Mouse (Mus musculus): ENCODE results near the gene Tmtc1. TPM values are rescaled to one million over a fixed set of nuclear protein-coding genes. Genes with fewer than 3 reads are reported as not detected.
A peak's percentile ranks its signal among the peaks of the same experiment; 100 is the strongest.

Gene Tmtc1
- polyA plus RNA-seq, 1 experiment from 2014 or later, result 0.81 TPM

- Histone ChIP-seq H3K4me1 (ENCODE audit: control insufficient read depth, insufficient read depth, low read length) (no peaks in the 10 kb centered on the region; the same call in 1 of the 2 replicates), H3K9ac (replicated peaks; ENCODE audit: low read length) (no peak overlapping the region; the same call in none of the 2 replicates), H3K27me3 (ENCODE audit: control insufficient read depth, insufficient read depth, low read length) (peaks cover 12% of the 10 kb centered on the region), H3K4me3 (ENCODE audit: low read depth, low read length) (peak overlapping the region; percentile 76), H3K4me2 (ENCODE audit: low read depth, low read length) (peak overlapping the region; percentile 76), H3K36me3 (replicated peaks; ENCODE audit: control insufficient read depth, insufficient read depth, low read depth, low read length) (no peaks in the 10 kb centered on the region), H3K9me3 (replicated peaks; ENCODE audit: control insufficient read depth, low read length) (no peaks in the 10 kb centered on the region), H3K27ac (replicated peaks; ENCODE audit: low read depth, low read length) (no peak overlapping the region)
- WGBS, result under 1% methylated on average over 27 of the region's 27 CpGs
- ATAC-seq (replicated peaks; ENCODE audit: insufficient number of reproducible peaks, low FRiP score, low TSS enrichment, low read depth) (no peak), DNase-seq (ENCODE audit: low spot score) (peak; percentile 46)
Measured at GRCm38 (mm10) chr6:148442671-148443290, 1.4 kb downstream of the Tmtc1 start.

GRCm38 (mm10) chr6:148441871-148442270 is 2.3 kb downstream of the Tmtc1 start:
- WGBS, result 12% methylated on average over 5 of the region's 5 CpGs
- H3K9ac ChIP-seq (replicated peaks; ENCODE audit: low read length), result no peak overlapping the region
- no peaks in the 10 kb centered on the region for H3K36me3 ChIP-seq (replicated peaks; ENCODE audit: control insufficient read depth, insufficient read depth, low read depth, low read length)
- no peaks in the 10 kb centered on the region for H3K9me3 ChIP-seq (replicated peaks; ENCODE audit: control insufficient read depth, low read length)
- ATAC-seq (replicated peaks; ENCODE audit: insufficient number of reproducible peaks, low FRiP score, low TSS enrichment, low read depth) (no peak), DNase-seq (ENCODE audit: low spot score) (no peak)
- no peak overlapping the region for H3K4me3 ChIP-seq (ENCODE audit: low read depth, low read length)
- no peak overlapping the region for H3K27ac ChIP-seq (replicated peaks; ENCODE audit: low read depth, low read length)
- H3K4me2 ChIP-seq (ENCODE audit: low read depth, low read length), result no peak overlapping the region
- H3K27me3 ChIP-seq (ENCODE audit: control insufficient read depth, insufficient read depth, low read length), result peaks cover 12% of the 10 kb centered on the region
- H3K4me1 ChIP-seq (ENCODE audit: control insufficient read depth, insufficient read depth, low read length), result no peaks in the 10 kb centered on the region; the same call in 1 of the 2 replicates

- Histone ChIP-seq H3K36me3 (replicated peaks; ENCODE audit: control insufficient read depth, insufficient read depth, low read depth, low read length) (no peaks in the 10 kb centered on the region), H3K4me1 (ENCODE audit: control insufficient read depth, insufficient read depth, low read length) (no peaks in the 10 kb centered on the region; the same call in 1 of the 2 replicates), H3K9me3 (replicated peaks; ENCODE audit: control insufficient read depth, low read length) (no peaks in the 10 kb centered on the region), H3K4me2 (ENCODE audit: low read depth, low read length) (no peak overlapping the region), H3K27ac (replicated peaks; ENCODE audit: low read depth, low read length) (no peak overlapping the region), H3K4me3 (ENCODE audit: low read depth, low read length) (no peak overlapping the region), H3K9ac (replicated peaks; ENCODE audit: low read length) (no peak overlapping the region), H3K27me3 (ENCODE audit: control insufficient read depth, insufficient read depth, low read length) (peaks cover 12% of the 10 kb centered on the region)
- WGBS, result 66% methylated on average over 4 of the region's 4 CpGs
- DNase-seq (ENCODE audit: low spot score) (no peak), ATAC-seq (replicated peaks; ENCODE audit: insufficient number of reproducible peaks, low FRiP score, low TSS enrichment, low read depth) (no peak)
Measured at GRCm38 (mm10) chr6:148439101-148439500, 5.1 kb downstream of the Tmtc1 start.

- WGBS, result 100% methylated on average over 1 of the region's 1 CpGs
- no peak overlapping the region for H3K27ac ChIP-seq (replicated peaks; ENCODE audit: low read depth, low read length)
- no peaks in the 10 kb centered on the region for H3K36me3 ChIP-seq (replicated peaks; ENCODE audit: control insufficient read depth, insufficient read depth, low read depth, low read length)
- peaks cover 3% of the 10 kb centered on the region for H3K27me3 ChIP-seq (ENCODE audit: control insufficient read depth, insufficient read depth, low read length)
- DNase-seq (ENCODE audit: low spot score), result no peak
- H3K9ac ChIP-seq (replicated peaks; ENCODE audit: low read length), result no peak overlapping the region
- ATAC-seq (replicated peaks; ENCODE audit: insufficient number of reproducible peaks, low FRiP score, low TSS enrichment, low read depth), result no peak
- H3K4me2 ChIP-seq (ENCODE audit: low read depth, low read length), result no peak overlapping the region
- no peak overlapping the region for H3K4me3 ChIP-seq (ENCODE audit: low read depth, low read length)
- H3K9me3 ChIP-seq (replicated peaks; ENCODE audit: control insufficient read depth, low read length), result no peaks in the 10 kb centered on the region
- no peaks in the 10 kb centered on the region; the same call in 1 of the 2 replicates for H3K4me1 ChIP-seq (ENCODE audit: control insufficient read depth, insufficient read depth, low read length)
Measured at GRCm38 (mm10) chr6:148437565-148437964, 6.6 kb downstream of the Tmtc1 start.

GRCm38 (mm10) chr6:148436441-148437001 is 7.7 kb downstream of the Tmtc1 start:
- 83% methylated on average over 7 of the region's 7 CpGs for WGBS
- Histone ChIP-seq H3K27ac (replicated peaks; ENCODE audit: low read depth, low read length) (no peak overlapping the region), H3K4me2 (ENCODE audit: low read depth, low read length) (no peak overlapping the region), H3K4me1 (ENCODE audit: control insufficient read depth, insufficient read depth, low read length) (no peaks in the 10 kb centered on the region), H3K36me3 (replicated peaks; ENCODE audit: control insufficient read depth, insufficient read depth, low read depth, low read length) (no peaks in the 10 kb centered on the region), H3K27me3 (ENCODE audit: control insufficient read depth, insufficient read depth, low read length) (no peaks in the 10 kb centered on the region), H3K4me3 (ENCODE audit: low read depth, low read length) (no peak overlapping the region), H3K9ac (replicated peaks; ENCODE audit: low read length) (no peak overlapping the region), H3K9me3 (replicated peaks; ENCODE audit: control insufficient read depth, low read length) (no peaks in the 10 kb centered on the region)
- no peak for DNase-seq (ENCODE audit: low spot score)
- ATAC-seq (replicated peaks; ENCODE audit: insufficient number of reproducible peaks, low FRiP score, low TSS enrichment, low read depth), result no peak

- 35% methylated on average over 7 of the region's 7 CpGs for WGBS
Measured at GRCm38 (mm10) chr6:148421577-148421976, 22.6 kb downstream of the Tmtc1 start.

GRCm38 (mm10) chr6:148420387-148420786 is 23.8 kb downstream of the Tmtc1 start:
- DNase-seq (ENCODE audit: low spot score), result no peak
- 83% methylated on average over 6 of the region's 6 CpGs for WGBS

More at GRCm38 (mm10) chr6:148421577-148421976, 22.6 kb downstream of the Tmtc1 start:
- Histone ChIP-seq H3K4me2 (ENCODE audit: low read depth, low read length) (no peak overlapping the region), H3K36me3 (replicated peaks; ENCODE audit: control insufficient read depth, insufficient read depth, low read depth, low read length) (no peaks in the 10 kb centered on the region), H3K27me3 (ENCODE audit: control insufficient read depth, insufficient read depth, low read length) (no peaks in the 10 kb centered on the region), H3K27ac (replicated peaks; ENCODE audit: low read depth, low read length) (no peak overlapping the region), H3K9ac (replicated peaks; ENCODE audit: low read length) (no peak overlapping the region), H3K4me3 (ENCODE audit: low read depth, low read length) (no peak overlapping the region), H3K4me1 (ENCODE audit: control insufficient read depth, insufficient read depth, low read length) (no peaks in the 10 kb centered on the region), H3K9me3 (replicated peaks; ENCODE audit: control insufficient read depth, low read length) (no peaks in the 10 kb centered on the region)
- peak; percentile 49 for DNase-seq (ENCODE audit: low spot score)
- no peak; the same call in 1 of the 2 replicates for ATAC-seq (replicated peaks; ENCODE audit: insufficient number of reproducible peaks, low FRiP score, low TSS enrichment, low read depth)

GRCm38 (mm10) chr6:148416597-148416996 is 27.6 kb downstream of the Tmtc1 start:
- Histone ChIP-seq H3K27me3 (ENCODE audit: control insufficient read depth, insufficient read depth, low read length) (no peaks in the 10 kb centered on the region), H3K36me3 (replicated peaks; ENCODE audit: control insufficient read depth, insufficient read depth, low read depth, low read length) (no peaks in the 10 kb centered on the region), H3K9ac (replicated peaks; ENCODE audit: low read length) (no peak overlapping the region), H3K27ac (replicated peaks; ENCODE audit: low read depth, low read length) (no peak overlapping the region), H3K4me1 (ENCODE audit: control insufficient read depth, insufficient read depth, low read length) (no peaks in the 10 kb centered on the region), H3K4me2 (ENCODE audit: low read depth, low read length) (no peak overlapping the region), H3K4me3 (ENCODE audit: low read depth, low read length) (no peak overlapping the region), H3K9me3 (replicated peaks; ENCODE audit: control insufficient read depth, low read length) (no peaks in the 10 kb centered on the region)
- no peak for DNase-seq (ENCODE audit: low spot score)
- no peak for ATAC-seq (replicated peaks; ENCODE audit: insufficient number of reproducible peaks, low FRiP score, low TSS enrichment, low read depth)
- WGBS, result 64% methylated on average over 2 of the region's 2 CpGs

More at GRCm38 (mm10) chr6:148420387-148420786, 23.8 kb downstream of the Tmtc1 start:
- Histone ChIP-seq H3K27me3 (ENCODE audit: control insufficient read depth, insufficient read depth, low read length) (no peaks in the 10 kb centered on the region), H3K36me3 (replicated peaks; ENCODE audit: control insufficient read depth, insufficient read depth, low read depth, low read length) (no peaks in the 10 kb centered on the region), H3K4me3 (ENCODE audit: low read depth, low read length) (no peak overlapping the region), H3K9ac (replicated peaks; ENCODE audit: low read length) (no peak overlapping the region), H3K4me2 (ENCODE audit: low read depth, low read length) (no peak overlapping the region), H3K27ac (replicated peaks; ENCODE audit: low read depth, low read length) (no peak overlapping the region), H3K9me3 (replicated peaks; ENCODE audit: control insufficient read depth, low read length) (no peaks in the 10 kb centered on the region), H3K4me1 (ENCODE audit: control insufficient read depth, insufficient read depth, low read length) (no peaks in the 10 kb centered on the region)
- ATAC-seq (replicated peaks; ENCODE audit: insufficient number of reproducible peaks, low FRiP score, low TSS enrichment, low read depth), result no peak
